Mouse (Mus musculus): ENCODE data around the gene Gm9049.
"Not testable (repeated sequence)": the region's sequence is repeated elsewhere in the genome, so short reads cannot be mapped to it uniquely, and the experiment has no call there.

Gm9049 gene

DNA sequence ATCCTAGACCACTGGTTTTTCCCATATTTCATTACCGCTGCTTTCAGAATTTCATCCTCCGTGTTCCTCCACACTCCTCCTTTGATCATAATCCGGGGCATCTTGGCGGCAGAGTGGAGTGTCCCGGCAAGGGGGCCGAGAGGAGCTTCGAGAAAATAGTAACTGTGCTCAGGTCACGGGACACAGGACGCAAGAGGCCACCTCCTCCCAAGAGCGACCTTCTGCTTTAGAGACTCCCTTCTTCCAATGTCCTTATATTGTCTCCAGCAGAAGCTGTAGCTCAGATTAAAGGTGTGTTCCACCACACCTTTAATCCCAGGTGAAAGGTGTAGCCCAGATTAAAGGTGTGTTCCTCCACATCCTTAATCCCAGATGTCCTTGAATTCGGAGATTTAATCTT, at the start of gene Gm9049:
Gene Gm9049 (minus strand): TSS at position 101 of the 400 bp plus-strand sequence.
- DNase-seq (ENCODE audit: low spot score in 2 of 2): not testable (repeated sequence)

DNA sequence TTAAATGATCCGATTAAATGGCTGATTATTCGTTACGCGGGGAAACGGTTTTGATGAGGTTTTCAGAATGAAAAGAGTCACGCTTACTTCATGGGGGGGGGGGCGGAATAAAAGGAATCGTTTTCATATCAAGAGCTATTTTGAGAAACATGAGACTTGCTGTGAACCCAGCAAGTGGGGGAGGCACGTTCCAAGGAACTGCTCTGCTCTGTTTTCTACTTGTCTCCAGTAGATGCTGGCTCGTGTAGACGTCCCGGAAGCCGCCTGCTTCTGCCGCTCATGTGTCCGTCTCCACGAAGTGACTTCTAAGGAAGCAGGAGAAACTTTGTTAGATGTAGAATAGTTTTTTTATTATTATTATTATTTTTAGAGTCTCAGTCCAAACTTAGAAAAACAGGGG, 46.0 kb upstream of the Gm9049 start:
- DNase-seq (ENCODE audit: low spot score in 2 of 2): no peak

DNA sequence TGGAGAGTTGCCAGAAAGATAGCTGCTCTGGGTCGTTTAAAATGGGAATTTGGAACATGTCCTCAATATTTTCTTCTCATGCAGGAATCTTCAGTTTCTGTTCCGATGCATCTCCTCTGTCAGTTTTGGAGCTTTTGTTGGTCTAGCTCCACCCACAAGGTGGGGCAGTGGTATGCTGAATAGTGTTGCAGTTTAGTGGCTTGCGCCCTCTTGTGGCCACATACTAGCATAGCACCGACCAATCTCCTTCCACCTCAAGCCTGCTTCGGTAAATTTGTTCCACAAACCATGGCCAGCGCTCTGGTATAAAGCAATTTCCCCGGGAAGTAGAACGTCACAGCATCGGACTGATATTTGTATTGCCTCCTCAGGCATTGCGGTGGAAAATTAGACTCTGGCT, 16.5 kb upstream of the Gm9049 start:
- peak; percentile 69 to 80 for DNase-seq (ENCODE audit: low spot score in 2 of 2)

DNA sequence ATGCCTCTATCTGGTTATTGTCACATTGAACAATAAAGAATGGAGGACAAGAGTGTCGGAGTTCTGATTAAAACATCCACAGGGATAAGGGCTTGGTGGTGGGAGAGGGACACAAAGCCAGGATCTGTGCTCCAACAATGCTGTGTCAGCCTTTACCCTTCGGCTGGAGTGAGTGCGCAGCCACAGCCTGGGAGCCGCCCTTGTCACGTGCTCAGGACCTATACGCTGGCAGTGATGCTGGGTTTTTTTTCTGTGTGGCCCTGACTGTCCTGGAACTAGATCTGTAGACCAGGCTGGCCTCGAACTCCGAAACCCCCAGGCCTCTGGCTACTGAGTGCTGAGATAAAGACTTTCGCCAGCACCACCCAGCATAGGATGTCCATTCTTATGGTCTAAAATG, 15.6 kb upstream of the Gm9049 start:
- no peak for DNase-seq (ENCODE audit: low spot score in 2 of 2)

DNA sequence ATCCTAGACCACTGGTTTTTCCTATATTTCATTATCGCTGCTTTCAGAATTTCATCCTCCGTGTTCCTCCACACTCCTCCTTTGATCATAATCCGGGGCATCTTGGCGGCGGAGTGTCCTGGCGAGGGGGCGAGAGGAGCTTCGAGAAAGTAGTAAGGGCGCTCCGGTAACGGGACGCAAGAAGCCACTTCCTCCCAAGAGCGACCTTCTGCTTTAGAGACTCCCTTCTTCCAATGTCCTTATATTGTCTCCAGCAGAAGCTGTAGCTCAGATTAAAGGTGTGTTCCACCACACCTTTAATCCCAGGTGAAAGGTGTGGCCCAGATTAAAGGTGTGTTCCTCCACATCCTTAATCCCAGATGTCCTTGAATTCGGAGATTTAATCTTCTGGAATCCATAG, 5.3 kb downstream of the Gm9049 start, which contains the start of gene Gm9048:
Gene Gm9048 (minus strand): TSS at position 101 of the 400 bp plus-strand sequence.
- not testable (repeated sequence) for DNase-seq (ENCODE audit: low spot score in 2 of 2)

DNA sequence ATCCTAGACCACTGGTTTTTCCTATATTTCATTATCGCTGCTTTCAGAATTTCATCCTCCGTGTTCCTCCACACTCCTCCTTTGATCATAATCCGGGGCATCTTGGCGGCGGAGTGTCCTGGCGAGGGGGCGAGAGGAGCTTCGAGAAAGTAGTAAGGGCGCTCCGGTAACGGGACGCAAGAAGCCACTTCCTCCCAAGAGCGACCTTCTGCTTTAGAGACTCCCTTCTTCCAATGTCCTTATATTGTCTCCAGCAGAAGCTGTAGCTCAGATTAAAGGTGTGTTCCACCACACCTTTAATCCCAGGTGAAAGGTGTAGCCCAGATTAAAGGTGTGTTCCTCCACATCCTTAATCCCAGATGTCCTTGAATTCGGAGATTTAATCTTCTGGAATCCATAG, 10.8 kb downstream of the Gm9049 start, which contains the start of gene Gm9046:
Gene Gm9046 (minus strand): TSS at position 101 of the 400 bp plus-strand sequence.
- DNase-seq (ENCODE audit: low spot score in 2 of 2): not testable (repeated sequence)

DNA sequence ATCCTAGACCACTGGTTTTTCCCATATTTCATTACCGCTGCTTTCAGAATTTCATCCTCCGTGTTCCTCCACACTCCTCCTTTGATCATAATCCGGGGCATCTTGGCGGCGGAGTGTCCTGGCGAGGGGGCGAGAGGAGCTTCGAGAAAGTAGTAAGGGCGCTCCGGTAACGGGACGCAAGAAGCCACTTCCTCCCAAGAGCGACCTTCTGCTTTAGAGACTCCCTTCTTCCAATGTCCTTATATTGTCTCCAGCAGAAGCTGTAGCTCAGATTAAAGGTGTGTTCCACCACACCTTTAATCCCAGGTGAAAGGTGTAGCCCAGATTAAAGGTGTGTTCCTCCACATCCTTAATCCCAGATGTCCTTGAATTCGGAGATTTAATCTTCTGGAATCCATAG, 16.2 kb downstream of the Gm9049 start, which contains the start of gene Gm9045:
Gene Gm9045 (minus strand): TSS at position 101 of the 400 bp plus-strand sequence.
- DNase-seq (ENCODE audit: low spot score in 2 of 2): not testable (repeated sequence)

DNA sequence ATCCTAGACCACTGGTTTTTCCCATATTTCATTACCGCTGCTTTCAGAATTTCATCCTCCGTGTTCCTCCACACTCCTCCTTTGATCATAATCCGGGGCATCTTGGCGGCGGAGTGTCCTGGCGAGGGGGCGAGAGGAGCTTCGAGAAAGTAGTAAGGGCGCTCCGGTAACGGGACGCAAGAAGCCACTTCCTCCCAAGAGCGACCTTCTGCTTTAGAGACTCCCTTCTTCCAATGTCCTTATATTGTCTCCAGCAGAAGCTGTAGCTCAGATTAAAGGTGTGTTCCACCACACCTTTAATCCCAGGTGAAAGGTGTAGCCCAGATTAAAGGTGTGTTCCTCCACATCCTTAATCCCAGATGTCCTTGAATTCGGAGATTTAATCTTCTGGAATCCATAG, 21.6 kb downstream of the Gm9049 start, which contains the start of gene Gm9044:
Gene Gm9044 (minus strand): TSS at position 101 of the 400 bp plus-strand sequence.
- not testable (repeated sequence) for DNase-seq (ENCODE audit: low spot score in 2 of 2)

DNA sequence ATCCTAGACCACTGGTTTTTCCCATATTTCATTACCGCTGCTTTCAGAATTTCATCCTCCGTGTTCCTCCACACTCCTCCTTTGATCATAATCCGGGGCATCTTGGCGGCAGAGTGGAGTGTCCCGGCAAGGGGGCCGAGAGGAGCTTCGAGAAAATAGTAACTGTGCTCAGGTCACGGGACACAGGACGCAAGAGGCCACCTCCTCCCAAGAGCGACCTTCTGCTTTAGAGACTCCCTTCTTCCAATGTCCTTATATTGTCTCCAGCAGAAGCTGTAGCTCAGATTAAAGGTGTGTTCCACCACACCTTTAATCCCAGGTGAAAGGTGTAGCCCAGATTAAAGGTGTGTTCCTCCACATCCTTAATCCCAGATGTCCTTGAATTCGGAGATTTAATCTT, 27.0 kb downstream of the Gm9049 start, which contains the start of gene Gm9040:
Gene Gm9040 (minus strand): TSS at position 101 of the 400 bp plus-strand sequence.
- not testable (repeated sequence) for DNase-seq (ENCODE audit: low spot score in 2 of 2)

DNA sequence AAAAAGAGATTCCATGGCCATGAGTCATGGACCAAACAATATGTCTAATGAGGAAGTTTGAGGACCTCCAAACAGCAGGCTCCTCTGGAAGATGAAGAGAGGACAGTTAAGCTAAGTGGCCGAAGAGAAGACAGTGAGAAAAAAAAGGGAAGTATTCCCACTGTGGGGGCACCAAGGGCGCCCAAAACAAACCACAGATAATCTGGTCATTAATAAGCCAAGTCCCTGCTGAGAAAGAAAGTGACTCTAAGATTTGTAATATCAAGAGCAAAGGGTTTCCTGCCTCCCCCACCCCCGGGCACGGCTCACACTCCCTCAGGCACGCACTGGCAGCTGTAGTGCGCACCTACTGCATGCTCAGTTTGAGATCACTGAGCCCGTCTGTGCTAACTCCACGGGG, 34.9 kb downstream of the Gm9049 start:
- no peak for DNase-seq (ENCODE audit: low spot score in 2 of 2)

DNA sequence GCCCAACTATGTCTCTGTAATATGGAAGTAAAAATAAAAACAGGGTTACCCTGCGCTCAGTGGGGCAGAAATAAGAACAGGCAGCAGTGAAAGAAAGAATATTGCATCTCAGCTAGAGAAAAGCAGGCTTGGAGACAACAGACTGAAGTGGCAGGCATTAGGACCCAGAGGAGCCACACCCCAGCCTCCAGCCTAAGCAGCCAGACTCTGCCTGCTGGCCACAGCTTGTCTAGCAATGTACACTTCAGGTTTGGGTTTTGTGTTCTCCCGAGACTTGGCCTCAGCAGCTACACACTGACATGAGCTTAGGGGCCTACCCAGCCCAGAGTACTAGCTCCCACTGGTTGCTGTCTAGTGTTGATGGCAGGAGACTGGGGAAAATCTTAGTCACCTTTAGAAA, 51.8 kb downstream of the Gm9049 start:
- DNase-seq (ENCODE audit: low spot score in 2 of 2): not testable (repeated sequence)

Measured in spleen, postnatal 36 days (tissue).